Mouse (Mus musculus): Measurements from ENCODE around the gene Mvb12b. TPM values are rescaled to one million over a fixed set of nuclear protein-coding genes. Genes with fewer than 3 reads are reported as not detected.

Gene Mvb12b
- total RNA-seq, 2 experiments from 2014 or later: 90.6 to 99.8 TPM

DNA sequence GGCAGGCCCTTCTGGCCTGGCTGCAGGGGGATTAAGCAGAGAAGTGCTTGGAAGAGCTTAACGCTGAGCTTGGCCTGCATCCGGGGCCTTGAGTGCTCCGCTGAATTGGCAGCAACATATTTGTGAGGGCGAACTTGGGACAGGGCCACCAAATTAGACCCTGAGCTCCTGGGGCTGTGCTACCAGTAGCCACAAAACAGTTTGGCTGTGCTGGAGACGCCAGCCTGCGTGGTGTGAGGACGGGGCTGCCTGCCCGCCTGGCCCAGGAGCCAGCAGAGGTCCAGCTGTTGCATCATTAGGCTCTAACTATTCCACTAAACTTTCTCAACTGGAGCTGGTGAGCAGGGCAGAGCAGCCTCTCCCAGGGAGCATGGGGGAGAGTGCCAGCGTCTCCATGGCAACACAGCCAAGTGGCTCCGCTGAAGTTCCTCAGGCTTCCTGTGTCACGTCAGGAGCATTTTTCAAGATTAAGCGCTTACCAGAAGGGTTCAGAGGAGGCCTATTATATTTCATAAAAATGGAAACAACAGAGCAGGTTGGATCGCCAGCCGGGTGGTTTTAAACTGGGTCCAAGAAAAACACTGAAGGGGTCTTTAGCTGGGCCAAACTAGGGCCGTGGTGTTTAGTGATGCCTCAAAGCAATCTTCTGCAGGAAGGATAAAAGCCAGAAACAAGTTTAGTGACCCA is 134.0 kb downstream of the Mvb12b start:
- DNase-seq (ENCODE audit: extremely low spot score in 1 of 2, low spot score in 1 of 2): peak; percentile 50 to 67

GRCm38 (mm10) chr2:33750611-33751010 is 137.1 kb downstream of the Mvb12b start:
- DNase-seq (ENCODE audit: extremely low spot score in 1 of 2, low spot score in 1 of 2): no peak

DNA sequence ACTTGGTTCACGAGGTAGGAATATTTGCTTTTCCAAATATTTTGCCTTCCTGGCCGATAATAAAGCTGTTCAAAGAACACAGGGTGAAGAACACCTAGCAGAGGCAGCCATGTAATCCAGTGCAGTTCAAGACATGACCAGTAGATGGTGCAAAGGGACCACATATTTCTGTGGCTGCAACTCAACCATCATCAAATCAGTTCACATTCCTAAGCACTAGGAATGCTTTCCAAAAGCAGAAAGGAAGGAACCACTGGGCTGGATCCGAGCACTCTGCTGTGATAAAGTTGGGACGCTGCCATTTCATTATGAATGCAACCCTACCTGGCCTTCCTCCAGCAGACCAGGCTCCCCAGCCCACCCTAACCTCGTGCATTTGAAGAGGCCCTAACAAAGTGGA is 141.3 kb downstream of the Mvb12b start:
- peak; percentile 67 to 89 for DNase-seq (ENCODE audit: extremely low spot score in 1 of 2, low spot score in 1 of 2)

GRCm38 (mm10) chr2:33745724-33746123 is 142.0 kb downstream of the Mvb12b start:
- DNase-seq (ENCODE audit: extremely low spot score in 1 of 2, low spot score in 1 of 2): no peak

GRCm38 (mm10) chr2:33737128-33737527 is 150.6 kb downstream of the Mvb12b start:
- no peak for DNase-seq (ENCODE audit: extremely low spot score in 1 of 2, low spot score in 1 of 2)

DNA sequence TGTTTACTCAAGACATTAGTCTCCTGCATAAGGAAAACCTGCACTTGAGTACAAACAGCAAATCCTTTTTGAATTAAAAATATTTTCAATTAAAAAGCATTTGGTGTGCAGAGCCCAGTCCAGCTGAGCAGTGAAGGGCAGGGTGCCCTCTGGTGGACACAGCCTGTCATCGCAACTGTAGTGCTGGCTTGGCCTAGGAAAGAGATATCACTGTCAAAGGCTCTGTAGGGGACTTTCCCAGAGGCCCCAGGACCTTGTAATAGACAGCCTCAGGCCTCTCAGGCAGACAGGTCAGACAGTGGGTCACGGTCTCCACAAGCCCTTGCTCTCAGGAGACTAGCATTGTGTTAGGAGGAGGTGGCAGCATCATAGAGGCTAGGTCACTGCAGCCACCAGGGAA is 151.0 kb downstream of the Mvb12b start:
- DNase-seq (ENCODE audit: extremely low spot score in 1 of 2, low spot score in 1 of 2): peak in 1 of 2 experiments; percentile 79

DNA sequence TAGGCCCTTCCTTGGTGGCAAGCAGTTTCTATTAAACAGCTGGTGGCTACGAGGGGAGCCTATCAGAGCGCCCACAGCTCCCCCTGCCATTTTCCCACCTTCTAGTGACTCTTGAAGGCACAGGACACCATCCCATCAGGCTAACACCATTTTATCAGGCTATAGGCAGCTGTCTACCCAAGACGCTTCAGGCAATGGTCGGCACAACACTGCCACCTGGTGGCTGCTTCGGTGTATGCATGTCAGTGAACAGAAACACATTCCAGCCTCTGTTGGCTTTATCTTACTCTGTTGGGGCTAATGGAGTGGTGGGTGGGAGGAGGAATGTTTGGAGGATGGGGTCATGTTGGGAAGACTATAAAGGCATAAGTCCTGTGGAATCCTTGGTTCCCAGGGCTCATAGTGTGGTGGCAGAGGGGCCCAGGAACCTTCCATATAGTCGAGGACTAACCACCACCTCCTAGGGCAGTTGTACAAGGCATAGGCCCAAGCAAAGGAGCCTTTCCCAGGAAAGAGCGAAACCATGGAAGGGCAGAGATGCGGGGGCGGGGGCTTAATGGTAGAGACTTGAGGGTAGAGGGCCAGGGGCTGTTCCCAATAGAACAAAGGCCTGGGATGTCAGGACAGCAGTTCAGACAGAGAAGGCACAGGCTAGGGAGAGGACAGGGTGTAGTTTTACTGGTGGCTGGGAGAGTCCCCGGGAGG is 152.8 kb downstream of the Mvb12b start:
- peak; percentile 82 to 98 for DNase-seq (ENCODE audit: extremely low spot score in 1 of 2, low spot score in 1 of 2)

DNA sequence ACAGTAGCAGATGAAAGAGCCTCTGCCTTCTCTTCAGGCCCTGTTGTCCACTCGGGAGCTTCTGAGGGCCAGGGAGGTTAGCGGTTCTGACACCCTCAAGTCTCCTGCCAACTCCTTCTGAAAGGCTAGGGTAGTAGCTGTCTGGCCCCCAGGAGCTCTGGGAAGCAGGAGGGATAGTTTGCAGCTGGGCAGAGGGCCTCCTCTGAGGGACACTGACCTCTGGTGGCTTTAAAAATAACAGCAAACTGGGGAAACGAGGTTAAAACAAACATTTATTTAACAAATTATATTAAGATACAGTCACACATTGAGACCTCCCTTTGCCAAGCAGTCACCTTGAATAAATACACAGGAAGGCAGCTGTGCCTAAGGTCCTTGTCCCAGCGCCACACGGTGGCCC is 158.0 kb downstream of the Mvb12b start:
- DNase-seq (ENCODE audit: extremely low spot score in 1 of 2, low spot score in 1 of 2): no peak

- DNase-seq (ENCODE audit: extremely low spot score in 1 of 2, low spot score in 1 of 2): no peak
Observed at GRCm38 (mm10) chr2:33727199-33727598, 160.5 kb downstream of the Mvb12b start.

DNA sequence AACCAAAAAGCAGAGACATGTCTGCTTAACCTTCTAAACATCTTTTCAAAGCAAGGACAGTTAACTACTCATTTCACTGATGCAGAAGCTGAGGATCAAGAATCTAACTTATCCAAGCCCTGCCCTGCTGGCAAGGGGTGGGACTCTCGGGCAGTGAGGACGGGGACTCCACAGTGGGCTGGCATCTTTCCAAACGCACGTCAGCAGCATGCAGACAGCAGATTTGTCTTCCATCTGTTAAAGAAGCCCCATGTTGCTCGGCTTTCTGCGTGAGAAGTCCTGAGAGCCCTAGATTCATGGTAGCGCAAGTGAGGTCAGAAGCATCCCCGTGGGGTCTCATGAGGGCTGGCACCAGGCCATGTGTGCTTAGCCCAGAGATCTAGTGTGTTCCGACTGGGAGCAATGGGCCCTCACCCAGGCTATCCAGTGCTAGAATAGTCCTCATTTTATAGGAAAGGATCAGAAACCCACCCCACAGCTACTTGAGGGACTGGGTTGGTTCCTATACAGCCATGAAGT is 167.3 kb downstream of the Mvb12b start:
- DNase-seq (ENCODE audit: extremely low spot score in 1 of 2, low spot score in 1 of 2): no peak

- no peak for DNase-seq (ENCODE audit: extremely low spot score in 1 of 2, low spot score in 1 of 2)
Observed at GRCm38 (mm10) chr2:33719339-33720066, 168.2 kb downstream of the Mvb12b start.

DNA sequence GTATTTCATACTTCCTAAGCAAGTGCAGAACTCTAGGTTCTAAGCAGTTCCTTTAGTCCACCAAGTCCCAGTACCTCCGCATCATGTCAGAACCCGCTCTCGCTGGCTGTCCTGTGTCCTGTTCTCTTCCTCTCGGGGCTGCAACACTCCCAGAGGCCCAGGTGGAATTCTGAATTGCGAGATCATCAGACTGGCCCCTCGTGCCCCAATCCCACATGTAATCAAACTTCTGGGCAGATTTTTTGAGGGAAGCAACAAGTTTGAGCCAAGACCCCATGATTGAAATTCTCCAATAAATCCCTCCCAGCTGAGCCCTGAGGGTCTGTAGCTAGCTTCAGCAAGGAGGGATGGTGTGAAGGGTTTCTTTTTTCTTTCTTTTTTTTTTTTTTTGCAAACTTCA is 169.2 kb downstream of the Mvb12b start:
- DNase-seq (ENCODE audit: extremely low spot score in 1 of 2, low spot score in 1 of 2): no peak

DNA sequence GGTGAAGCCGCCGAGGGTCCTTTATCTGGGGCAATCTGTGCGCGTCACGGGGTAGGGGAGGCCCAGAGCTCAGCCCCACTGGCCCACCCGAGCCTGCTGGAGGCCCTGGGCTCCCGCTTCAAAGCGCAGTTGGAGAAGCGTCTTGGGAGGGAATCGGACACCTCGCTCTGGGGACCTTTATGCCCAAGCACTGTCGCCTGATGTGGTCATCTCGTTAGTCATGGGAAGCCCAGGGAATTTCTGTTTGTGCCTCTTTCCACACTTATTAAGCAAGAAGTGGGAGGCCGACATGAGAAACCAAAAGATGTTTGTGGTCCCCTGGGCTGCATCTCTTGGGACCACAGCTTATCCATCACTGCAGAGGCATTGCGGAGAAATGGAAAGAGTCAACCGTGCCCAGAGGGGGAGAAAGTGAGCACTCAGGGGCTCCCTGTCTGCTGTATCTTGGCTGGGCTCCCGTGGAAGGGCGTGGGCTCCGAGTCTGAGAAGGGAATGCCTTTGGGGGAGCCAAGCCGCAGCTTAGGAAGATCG is 169.9 kb downstream of the Mvb12b start:
- DNase-seq (ENCODE audit: extremely low spot score in 1 of 2, low spot score in 1 of 2): no peak

DNA sequence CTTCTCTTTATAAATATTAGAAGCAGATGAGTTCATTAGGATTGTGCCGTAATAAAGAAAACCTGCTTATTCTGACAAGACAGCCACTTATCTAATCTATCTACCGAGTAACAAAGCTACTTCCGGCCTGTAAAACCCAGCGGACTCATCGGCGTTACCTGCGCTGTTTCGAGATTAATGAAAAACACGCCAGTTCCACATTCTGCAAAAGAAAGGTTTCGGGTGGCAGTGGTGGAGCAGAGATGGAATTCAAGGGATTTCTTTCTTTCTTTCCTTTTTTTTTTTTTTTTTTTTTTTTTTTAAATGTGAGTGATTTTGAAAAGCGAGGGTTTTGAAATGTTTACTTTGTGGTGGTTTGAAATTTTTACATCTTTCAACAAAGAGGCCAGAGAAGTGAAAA is 170.4 kb downstream of the Mvb12b start:
- no peak for DNase-seq (ENCODE audit: extremely low spot score in 1 of 2, low spot score in 1 of 2)

DNA sequence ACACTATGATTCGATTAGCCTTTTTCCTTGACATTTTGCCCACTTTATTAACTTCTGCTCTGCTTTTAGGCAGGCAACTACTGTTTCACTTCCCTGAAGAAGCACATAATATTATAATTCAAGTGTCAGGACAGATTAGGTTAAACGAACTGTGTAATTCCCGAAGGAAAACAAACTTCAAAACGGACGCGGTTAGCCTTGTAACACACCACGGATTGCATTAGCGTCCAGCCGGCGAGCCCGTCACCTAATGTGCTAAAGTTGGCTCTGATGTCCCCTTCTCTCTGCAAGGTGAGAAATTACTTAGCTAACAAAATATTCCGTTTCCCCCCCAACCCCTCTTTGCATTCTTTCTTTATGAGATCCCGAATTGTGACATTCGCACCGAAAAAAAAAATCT is 170.9 kb downstream of the Mvb12b start:
- DNase-seq (ENCODE audit: extremely low spot score in 1 of 2, low spot score in 1 of 2): no peak

- no peak for DNase-seq (ENCODE audit: extremely low spot score in 1 of 2, low spot score in 1 of 2)
Observed at GRCm38 (mm10) chr2:33714932-33715331, 172.8 kb downstream of the Mvb12b start.

DNA sequence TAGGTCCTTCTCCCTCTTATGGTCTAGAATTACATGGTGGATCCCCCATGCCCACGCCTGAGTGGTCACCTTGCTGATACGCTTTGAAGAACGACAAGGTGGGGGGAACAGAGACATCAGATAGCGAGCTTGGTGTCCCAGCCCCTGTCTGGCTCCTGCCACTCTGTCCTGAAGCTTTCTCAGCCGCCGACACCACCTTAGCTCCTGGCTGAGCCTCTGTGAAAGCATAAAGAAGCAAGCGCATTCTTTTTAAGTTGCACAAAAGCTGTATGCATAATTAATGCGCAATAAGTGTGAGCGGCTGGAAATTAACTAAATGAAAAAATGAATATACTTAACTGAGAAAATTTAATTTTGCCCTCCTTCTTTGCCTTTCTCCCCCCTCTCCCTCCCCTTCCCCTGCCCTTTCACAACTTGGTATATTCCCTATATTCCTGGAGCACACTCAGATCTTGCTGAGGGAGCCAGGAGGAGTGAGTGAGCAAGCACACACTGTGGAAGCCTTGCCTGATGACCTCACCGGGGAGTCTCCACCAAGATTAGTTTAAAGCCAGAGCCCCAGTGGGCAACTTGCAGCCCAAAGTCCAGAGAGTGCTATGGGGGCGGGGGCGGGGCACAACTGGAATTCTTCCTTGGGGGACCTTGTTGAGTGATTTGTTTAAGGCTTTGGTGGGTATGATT is 174.0 kb downstream of the Mvb12b start:
- no peak for DNase-seq (ENCODE audit: extremely low spot score in 1 of 2, low spot score in 1 of 2)

GRCm38 (mm10) chr2:33712811-33713210 is 174.9 kb downstream of the Mvb12b start:
- no peak for DNase-seq (ENCODE audit: extremely low spot score in 1 of 2, low spot score in 1 of 2)

DNA sequence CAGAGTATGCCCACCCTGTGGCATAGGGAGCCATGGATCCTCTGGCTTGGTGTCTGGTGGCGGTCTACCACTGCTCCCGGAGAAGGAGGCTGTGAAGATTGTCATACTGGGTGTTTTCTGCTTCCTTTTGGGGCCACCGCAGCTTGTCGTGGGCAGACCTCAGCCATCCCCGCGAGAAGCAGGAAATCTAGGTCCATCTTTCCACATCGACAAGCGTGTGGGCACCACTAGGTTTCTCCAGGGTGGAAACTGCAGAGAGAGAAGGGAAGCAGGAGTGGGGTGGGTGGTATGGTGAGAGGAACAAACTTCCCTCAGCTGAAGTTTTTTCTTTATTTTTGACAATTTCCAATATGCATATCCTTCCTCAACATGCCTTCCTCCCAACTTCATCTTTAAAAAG is 178.9 kb downstream of the Mvb12b start:
- no peak for DNase-seq (ENCODE audit: extremely low spot score in 1 of 2, low spot score in 1 of 2)

DNA sequence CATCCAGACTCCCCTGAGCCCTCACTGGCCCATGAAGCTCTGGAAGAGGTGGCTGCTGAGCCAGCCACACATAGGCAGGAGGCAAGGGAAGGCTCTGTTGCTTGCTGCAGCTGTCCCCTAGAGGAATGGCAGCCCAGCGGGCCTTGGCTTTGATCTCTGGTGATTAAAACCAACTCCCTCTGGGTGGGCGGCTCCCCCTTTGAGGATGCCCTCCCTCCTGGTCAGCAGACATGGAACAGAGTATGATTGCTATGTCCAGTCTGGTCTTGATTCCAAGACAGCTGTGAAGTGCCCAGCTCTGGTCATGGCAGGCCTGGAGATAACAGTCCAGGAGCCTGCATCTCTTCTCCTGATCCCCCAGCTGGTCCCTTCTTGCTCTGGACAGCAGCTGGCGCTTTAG is 179.7 kb downstream of the Mvb12b start:
- DNase-seq (ENCODE audit: extremely low spot score in 1 of 2, low spot score in 1 of 2): no peak
